Mouse (Mus musculus) embryonic facial prominence, embryonic 14.5 days (tissue): Measurements from ENCODE around the gene Kif5c. TPM values are rescaled to one million over a fixed set of nuclear protein-coding genes. Genes with fewer than 3 reads are reported as not detected.
A peak's percentile ranks its signal among the peaks of the same experiment; 100 is the strongest.

Experiments used
- ATAC-seq: fragments of 200-750 bp; cut with Nextera tagmentation; 2 replicates; pipeline ENCODE4 v1.8.0; 2017; ENCODE audit warnings: low read depth, moderate number of reproducible peaks, moderate TSS enrichment
- DNase-seq: peaks from one replicate; pipeline ENCODE4 v3.0.0-alpha.2; 2015; ENCODE audit warnings: low spot score
- H3K27ac ChIP-seq: fragments of 300-500 bp; sonication (generic); replicated peaks from 2 replicates; pipeline ENCODE4 v1.5.1; 2014; ENCODE audit warnings: low read depth, mild to moderate bottlenecking, low read length, moderate library complexity
- H3K27me3 ChIP-seq: fragments of 300-500 bp; sonication (generic); replicated peaks from 2 replicates; pipeline ENCODE4 v1.6.1; 2014; ENCODE audit warnings: low read length; ENCODE audit not compliant: control insufficient read depth, insufficient read depth
- H3K36me3 ChIP-seq: fragments of 300-500 bp; sonication (generic); 2 replicates; pipeline ENCODE4 v1.6.1; 2014; ENCODE audit warnings: low read length, mixed read lengths; ENCODE audit not compliant: control insufficient read depth, insufficient read depth
- H3K4me1 ChIP-seq: fragments of 300-500 bp; sonication (generic); 2 replicates; pipeline ENCODE4 v1.6.1; 2014; ENCODE audit warnings: antibody characterized with exemption, low read length; ENCODE audit not compliant: control insufficient read depth, insufficient read depth
- H3K4me2 ChIP-seq: fragments of 300-500 bp; sonication (generic); 2 replicates; pipeline ENCODE4 v1.6.1; 2014; ENCODE audit warnings: low read depth, mild to moderate bottlenecking, low read length, moderate library complexity, mixed read lengths
- H3K4me3 ChIP-seq: fragments of 300-500 bp; sonication (generic); 2 replicates; pipeline ENCODE4 v1.5.1; 2014; ENCODE audit warnings: low read depth, mild to moderate bottlenecking, low read length
- H3K9ac ChIP-seq: fragments of 300-500 bp; sonication (generic); 2 replicates; pipeline ENCODE4 v1.6.1; 2014; ENCODE audit warnings: low read depth, mild to moderate bottlenecking, low read length, moderate library complexity, mixed read lengths
- H3K9me3 ChIP-seq: fragments of 300-500 bp; sonication (generic); 2 replicates; pipeline ENCODE4 v1.6.1; 2016; ENCODE audit warnings: low read length; ENCODE audit not compliant: control insufficient read depth
- WGBS: fragments of 180-500 bp; shearing (Covaris S2); extraction: QIAGEN DNeasy Blood & Tissue Kit; methylation state at CpG from one replicate; pipeline ENCODE4 v1.1.7; 2014; 5-methylcytosine and 5-hydroxymethylcytosine counted together
- polyA plus RNA-seq: library from polyadenylated mRNA; unstranded; fragments of >200 nt; fragmentation: Nextera tagmentation; extraction: Ambion mirVana; gene quantifications from 2 replicates; pipeline ENCODE4 v1.2.1, GENCODE M21; 2014

Kif5c gene
- polyA plus RNA-seq, 1 experiment from 2014 or later = 12.1 TPM

- H3K27ac ChIP-seq = no peak overlapping the region
- DNase-seq = no peak
- H3K9ac ChIP-seq = no peak overlapping the region
- WGBS = 75% methylated on average over 3 of the region's 3 CpGs
- ATAC-seq = no peak
- H3K4me2 ChIP-seq = no peak overlapping the region
- no peaks in the 10 kb centered on the region for H3K4me1 ChIP-seq
- no peaks in the 10 kb centered on the region for H3K27me3 ChIP-seq
- no peaks in the 10 kb centered on the region for H3K9me3 ChIP-seq
- H3K36me3 ChIP-seq = no peaks in the 10 kb centered on the region
- no peak overlapping the region for H3K4me3 ChIP-seq
Observed at GRCm38 (mm10) chr2:49580585-49580984, 38.5 kb upstream of the Kif5c start.

GRCm38 (mm10) chr2:49582546-49582945, 36.6 kb upstream of the Kif5c start:
- no peaks in the 10 kb centered on the region for H3K9me3 ChIP-seq
- H3K9ac ChIP-seq = no peak overlapping the region
- ATAC-seq (no peak), DNase-seq (no peak)
- no peak overlapping the region for H3K27ac ChIP-seq
- H3K27me3 ChIP-seq = no peaks in the 10 kb centered on the region
- no peak overlapping the region for H3K4me3 ChIP-seq
- H3K36me3 ChIP-seq = no peaks in the 10 kb centered on the region
- 89% methylated on average over 5 of the region's 5 CpGs for WGBS
- H3K4me2 ChIP-seq = no peak overlapping the region
- H3K4me1 ChIP-seq = no peaks in the 10 kb centered on the region

- H3K4me2 ChIP-seq = no peak overlapping the region
- ATAC-seq (no peak), DNase-seq (no peak)
- no peaks in the 10 kb centered on the region for H3K27me3 ChIP-seq
- no peak overlapping the region for H3K4me3 ChIP-seq
- no peaks in the 10 kb centered on the region for H3K4me1 ChIP-seq
- WGBS = 90% methylated on average over 2 of the region's 2 CpGs
- H3K9me3 ChIP-seq = no peaks in the 10 kb centered on the region
- H3K9ac ChIP-seq = no peak overlapping the region
- no peaks in the 10 kb centered on the region for H3K36me3 ChIP-seq
- H3K27ac ChIP-seq = no peak overlapping the region
Observed at GRCm38 (mm10) chr2:49583311-49583710, 35.8 kb upstream of the Kif5c start.

- Histone ChIP-seq H3K27me3 (no peaks in the 10 kb centered on the region), H3K36me3 (no peaks in the 10 kb centered on the region), H3K9me3 (no peaks in the 10 kb centered on the region), H3K27ac (no peak overlapping the region), H3K9ac (no peak overlapping the region), H3K4me3 (no peak overlapping the region), H3K4me2 (no peak overlapping the region), H3K4me1 (no peaks in the 10 kb centered on the region)
- 56% methylated on average over 5 of the region's 5 CpGs for WGBS
- DNase-seq (no peak), ATAC-seq (no peak)
Observed at GRCm38 (mm10) chr2:49590450-49590849, 28.6 kb upstream of the Kif5c start.

DNA sequence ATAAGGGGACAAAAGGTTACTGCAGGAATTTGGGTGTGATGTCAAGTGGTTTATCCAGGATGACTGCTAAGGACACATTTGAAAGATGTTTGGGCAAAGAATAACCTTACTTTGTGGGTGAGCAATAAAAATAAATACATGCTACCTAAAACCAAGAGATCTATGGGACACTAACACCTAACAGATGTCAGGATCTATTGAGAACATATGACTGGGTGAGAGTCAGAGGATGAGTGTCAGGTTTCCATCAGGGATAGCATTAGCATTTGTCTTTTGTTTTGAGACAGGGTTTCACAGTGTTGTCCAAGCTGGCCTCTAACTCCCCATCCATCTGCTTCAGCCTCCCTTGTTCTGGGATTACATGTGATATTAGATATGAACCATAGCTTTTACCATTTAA, 26.2 kb upstream of the Kif5c start:
- Histone ChIP-seq H3K9ac (no peak overlapping the region), H3K4me1 (no peaks in the 10 kb centered on the region), H3K27me3 (no peaks in the 10 kb centered on the region), H3K27ac (no peak overlapping the region), H3K4me3 (no peak overlapping the region), H3K36me3 (no peaks in the 10 kb centered on the region), H3K4me2 (no peak overlapping the region), H3K9me3 (no peaks in the 10 kb centered on the region)
- ATAC-seq (peak; percentile 44; the same call in 1 of the 2 replicates), DNase-seq (no peak)

DNA sequence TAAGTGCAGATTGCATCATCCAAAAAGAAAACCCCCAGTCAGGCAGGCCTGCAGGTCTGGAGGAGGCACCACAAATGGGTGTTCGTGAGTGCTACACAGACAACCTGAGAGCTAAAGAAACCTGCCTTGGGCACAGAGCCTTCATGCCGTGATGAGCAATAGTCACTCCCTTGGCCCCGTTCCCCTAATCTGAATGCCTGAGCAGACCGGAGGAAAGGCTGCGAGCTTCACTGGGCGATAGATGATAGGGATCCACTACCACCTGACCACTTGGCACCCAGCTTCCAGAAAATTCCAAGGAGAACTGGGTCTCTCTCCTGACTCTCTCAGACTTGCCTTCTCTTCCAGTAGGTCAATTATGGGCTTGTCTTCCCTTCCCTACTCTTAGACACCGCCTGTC, 24.2 kb upstream of the Kif5c start:
- H3K9me3 ChIP-seq = no peaks in the 10 kb centered on the region
- H3K27ac ChIP-seq = no peak overlapping the region
- no peak for DNase-seq
- ATAC-seq = no peak
- no peak overlapping the region for H3K4me3 ChIP-seq
- no peak overlapping the region for H3K4me2 ChIP-seq
- H3K36me3 ChIP-seq = no peaks in the 10 kb centered on the region
- no peaks in the 10 kb centered on the region for H3K4me1 ChIP-seq
- no peak overlapping the region for H3K9ac ChIP-seq
- 79% methylated on average over 7 of the region's 7 CpGs for WGBS
- H3K27me3 ChIP-seq = no peaks in the 10 kb centered on the region

DNA sequence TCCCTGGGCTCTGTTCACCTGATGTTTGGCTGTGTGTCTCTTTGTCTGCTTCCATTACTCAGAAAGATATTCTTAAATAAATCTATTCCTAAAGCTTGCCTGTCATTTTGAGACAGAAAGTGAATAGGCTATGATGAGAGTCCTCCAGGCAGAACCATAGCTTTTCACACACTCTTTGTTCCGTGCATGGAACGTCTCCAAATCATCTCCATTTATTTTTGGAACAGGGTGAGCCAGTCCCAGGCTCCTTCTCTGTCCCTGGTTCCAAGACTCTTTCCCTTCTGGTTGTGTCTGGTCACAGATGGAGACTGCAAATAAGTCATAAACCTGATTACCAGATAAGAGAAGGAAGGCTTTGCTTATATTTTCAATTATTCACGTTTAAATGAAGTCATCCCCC, 22.8 kb upstream of the Kif5c start:
- no peak overlapping the region for H3K4me2 ChIP-seq
- H3K27me3 ChIP-seq = no peaks in the 10 kb centered on the region
- DNase-seq = no peak
- no peaks in the 10 kb centered on the region for H3K4me1 ChIP-seq
- no peaks in the 10 kb centered on the region for H3K36me3 ChIP-seq
- no peak overlapping the region for H3K9ac ChIP-seq
- H3K4me3 ChIP-seq = no peak overlapping the region
- 84% methylated on average over 3 of the region's 3 CpGs for WGBS
- H3K9me3 ChIP-seq = no peaks in the 10 kb centered on the region
- H3K27ac ChIP-seq = no peak overlapping the region
- ATAC-seq = no peak

- H3K4me1 ChIP-seq = no peaks in the 10 kb centered on the region
- H3K4me2 ChIP-seq = no peak overlapping the region
- H3K27me3 ChIP-seq = no peaks in the 10 kb centered on the region
- WGBS = 52% methylated on average over 7 of the region's 7 CpGs
- DNase-seq = peak; percentile 48
- H3K36me3 ChIP-seq = no peaks in the 10 kb centered on the region
- no peak overlapping the region for H3K4me3 ChIP-seq
- no peaks in the 10 kb centered on the region for H3K9me3 ChIP-seq
- ATAC-seq = no peak
- H3K27ac ChIP-seq = no peak overlapping the region
- no peak overlapping the region for H3K9ac ChIP-seq
Observed at GRCm38 (mm10) chr2:49600021-49600681, 18.9 kb upstream of the Kif5c start.

DNA sequence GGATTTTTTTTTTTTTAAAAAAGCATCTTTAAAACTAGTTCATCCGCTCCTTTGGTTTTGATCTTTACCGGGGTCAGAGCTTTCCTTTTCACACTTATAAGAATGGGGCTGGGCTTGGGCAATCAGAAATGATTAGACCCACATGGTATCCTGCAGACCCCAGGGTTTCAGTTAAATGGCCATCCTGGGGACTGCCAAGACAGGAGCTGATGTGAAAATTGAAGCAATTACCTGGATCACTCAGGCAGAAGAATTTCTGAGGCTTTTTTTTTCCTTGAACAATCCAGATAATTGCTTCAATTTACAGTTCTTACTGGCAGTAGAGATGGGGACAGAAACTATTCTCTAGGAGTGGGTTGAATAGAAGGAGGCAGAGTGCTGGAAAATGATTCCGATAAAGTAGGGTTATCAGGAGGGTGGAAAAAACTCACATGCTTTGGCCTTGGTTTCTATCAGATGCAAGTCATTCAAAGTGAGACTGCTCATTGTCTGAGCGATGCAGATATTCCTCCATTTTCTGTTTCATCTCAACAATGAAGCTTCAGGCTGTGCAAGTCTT, 16.2 kb upstream of the Kif5c start:
- DNase-seq (no peak), ATAC-seq (no peak)
- Histone ChIP-seq H3K4me1 (no peaks in the 10 kb centered on the region), H3K4me3 (no peak overlapping the region), H3K27ac (no peak overlapping the region), H3K27me3 (no peaks in the 10 kb centered on the region), H3K9ac (no peak overlapping the region), H3K4me2 (no peak overlapping the region), H3K9me3 (no peaks in the 10 kb centered on the region), H3K36me3 (no peaks in the 10 kb centered on the region)
- WGBS = 55% methylated on average over 4 of the region's 4 CpGs
